Mouse (Mus musculus) intestine, embryonic 16.5 days (tissue): Measurements from ENCODE around the gene Mlxip. TPM values are rescaled to one million over a fixed set of nuclear protein-coding genes. Genes with fewer than 3 reads are reported as not detected.

Experiments
- ATAC-seq: fragments of 200-750 bp; cut with Nextera tagmentation; 2 replicates; pipeline ENCODE4 v1.8.0; 2017; ENCODE audit warnings: moderate TSS enrichment, moderate library complexity
- H3K27ac ChIP-seq: fragments of 300-500 bp; sonication (generic); 2 replicates; pipeline ENCODE4 v1.5.1; 2014; ENCODE audit warnings: mild to moderate bottlenecking, low read length
- H3K27me3 ChIP-seq: fragments of 300-500 bp; sonication (generic); replicated peaks from 2 replicates; pipeline ENCODE4 v1.6.1; 2014; ENCODE audit warnings: low read length, control low read depth, mixed read lengths; ENCODE audit not compliant: control insufficient read depth, insufficient read depth
- H3K36me3 ChIP-seq: fragments of 300-500 bp; sonication (generic); 2 replicates; pipeline ENCODE4 v1.6.1; 2014; ENCODE audit warnings: low read length, control low read depth; ENCODE audit not compliant: control insufficient read depth, insufficient read depth
- H3K4me1 ChIP-seq: fragments of 300-500 bp; sonication (generic); 2 replicates; pipeline ENCODE4 v1.6.1; 2014; ENCODE audit warnings: low read length, control low read depth, mixed read lengths; ENCODE audit not compliant: control insufficient read depth, insufficient read depth
- H3K4me2 ChIP-seq: fragments of 300-500 bp; sonication (generic); 2 replicates; pipeline ENCODE4 v1.6.1; 2014; ENCODE audit warnings: low read depth, low read length, control low read depth
- H3K4me3 ChIP-seq: fragments of 300-500 bp; sonication (generic); 2 replicates; pipeline ENCODE4 v1.5.1; 2014; ENCODE audit warnings: mild to moderate bottlenecking, low read length
- H3K9ac ChIP-seq: fragments of 300-500 bp; sonication (generic); 2 replicates; pipeline ENCODE4 v1.6.1; 2014; ENCODE audit warnings: low read depth, low read length
- H3K9me3 ChIP-seq: fragments of 300-500 bp; sonication (generic); 2 replicates; pipeline ENCODE4 v1.6.1; 2016; ENCODE audit warnings: low read length, control low read depth; ENCODE audit not compliant: control insufficient read depth
- WGBS: fragments of 180-500 bp; shearing (Covaris S2); extraction: QIAGEN DNeasy Blood & Tissue Kit; methylation state at CpG from one replicate; pipeline ENCODE4 v1.1.7; 2014; 5-methylcytosine and 5-hydroxymethylcytosine counted together
- polyA plus RNA-seq: library from polyadenylated mRNA; unstranded; fragments of >200 nt; fragmentation: Nextera tagmentation; extraction: Ambion mirVana; gene quantifications from 2 replicates; pipeline ENCODE4 v1.2.1, GENCODE M21; 2015

The Mlxip gene
- polyA plus RNA-seq, 1 experiment from 2014 or later, result 16.6 TPM

- H3K9me3 ChIP-seq, result no peaks in the 10 kb centered on the region
- no peak overlapping the region for H3K27ac ChIP-seq
- 91% methylated on average over 1 of the region's 1 CpGs for WGBS
- no peaks in the 10 kb centered on the region for H3K27me3 ChIP-seq
- H3K4me1 ChIP-seq, result no peaks in the 10 kb centered on the region
- ATAC-seq, result no peak
- no peak overlapping the region for H3K4me2 ChIP-seq
- peaks cover 6% of the 10 kb centered on the region; the same call in 1 of the 2 replicates for H3K36me3 ChIP-seq
- H3K4me3 ChIP-seq, result no peak overlapping the region
- no peak overlapping the region for H3K9ac ChIP-seq
These were observed 44.7 kb downstream of the Mlxip start for GRCm38 (mm10) chr5:123439312-123439711.

GRCm38 (mm10) chr5:123439941-123440340, 45.3 kb downstream of the Mlxip start:
- Histone ChIP-seq H3K27me3 (no peaks in the 10 kb centered on the region), H3K36me3 (peaks cover 6% of the 10 kb centered on the region; the same call in 1 of the 2 replicates), H3K27ac (no peak overlapping the region), H3K4me2 (no peak overlapping the region), H3K4me3 (no peak overlapping the region), H3K9me3 (no peaks in the 10 kb centered on the region), H3K4me1 (no peaks in the 10 kb centered on the region), H3K9ac (no peak overlapping the region)
- 82% methylated on average over 4 of the region's 4 CpGs for WGBS
- ATAC-seq, result no peak

GRCm38 (mm10) chr5:123440664-123441063, 46.1 kb downstream of the Mlxip start:
- H3K9me3 ChIP-seq, result no peaks in the 10 kb centered on the region
- H3K27me3 ChIP-seq, result no peaks in the 10 kb centered on the region
- no peak overlapping the region for H3K9ac ChIP-seq
- H3K4me2 ChIP-seq, result no peak overlapping the region
- H3K36me3 ChIP-seq, result peaks cover 10% of the 10 kb centered on the region
- no peaks in the 10 kb centered on the region for H3K4me1 ChIP-seq
- no peak for ATAC-seq
- no peak overlapping the region for H3K27ac ChIP-seq
- WGBS, result 70% methylated on average over 4 of the region's 4 CpGs
- H3K4me3 ChIP-seq, result no peak overlapping the region

- Histone ChIP-seq H3K4me1 (no peaks in the 10 kb centered on the region), H3K9ac (no peak overlapping the region), H3K4me2 (no peak overlapping the region), H3K36me3 (peaks cover 18% of the 10 kb centered on the region), H3K4me3 (no peak overlapping the region), H3K9me3 (no peaks in the 10 kb centered on the region), H3K27me3 (no peaks in the 10 kb centered on the region), H3K27ac (no peak overlapping the region)
- WGBS, result 97% methylated on average over 3 of the region's 3 CpGs
- ATAC-seq, result no peak
These were observed 47.7 kb downstream of the Mlxip start for GRCm38 (mm10) chr5:123442283-123442682.

- Histone ChIP-seq H3K9me3 (no peaks in the 10 kb centered on the region), H3K4me3 (no peak overlapping the region), H3K4me1 (no peaks in the 10 kb centered on the region), H3K4me2 (no peak overlapping the region), H3K27ac (no peak overlapping the region), H3K27me3 (no peaks in the 10 kb centered on the region), H3K9ac (no peak overlapping the region), H3K36me3 (peaks cover 26% of the 10 kb centered on the region)
- WGBS, result 44% methylated on average over 4 of the region's 4 CpGs
- no peak for ATAC-seq
These were observed 49.5 kb downstream of the Mlxip start for GRCm38 (mm10) chr5:123444069-123444468.

- 86% methylated on average over 5 of the region's 5 CpGs for WGBS
These were observed 50.3 kb downstream of the Mlxip start for GRCm38 (mm10) chr5:123444849-123445334.

GRCm38 (mm10) chr5:123451886-123452285, 57.3 kb downstream of the Mlxip start:
- H3K9ac ChIP-seq, result no peak overlapping the region
- H3K27me3 ChIP-seq, result no peaks in the 10 kb centered on the region
- H3K4me3 ChIP-seq, result no peak overlapping the region
- H3K27ac ChIP-seq, result no peak overlapping the region
- 88% methylated on average over 7 of the region's 7 CpGs for WGBS
- H3K36me3 ChIP-seq, result peaks cover 38% of the 10 kb centered on the region
- no peaks in the 10 kb centered on the region for H3K4me1 ChIP-seq
- H3K4me2 ChIP-seq, result no peak overlapping the region
- ATAC-seq, result no peak
- no peaks in the 10 kb centered on the region for H3K9me3 ChIP-seq

More at GRCm38 (mm10) chr5:123444849-123445334, 50.3 kb downstream of the Mlxip start:
- Histone ChIP-seq H3K36me3 (peaks cover 26% of the 10 kb centered on the region), H3K4me3 (no peak overlapping the region), H3K9me3 (no peaks in the 10 kb centered on the region), H3K4me2 (no peak overlapping the region), H3K27me3 (no peaks in the 10 kb centered on the region), H3K4me1 (no peaks in the 10 kb centered on the region), H3K9ac (no peak overlapping the region), H3K27ac (no peak overlapping the region)
- ATAC-seq, result no peak

- WGBS, result 54% methylated on average over 5 of the region's 5 CpGs
- Histone ChIP-seq H3K4me2 (no peak overlapping the region), H3K9ac (no peak overlapping the region)
These were observed 66.8 kb downstream of the Mlxip start for GRCm38 (mm10) chr5:123461420-123461819.

GRCm38 (mm10) chr5:123464638-123465037, 70.0 kb downstream of the Mlxip start:
- Histone ChIP-seq H3K4me1 (no peaks in the 10 kb centered on the region), H3K4me2 (no peak overlapping the region), H3K27ac (no peak overlapping the region), H3K27me3 (no peaks in the 10 kb centered on the region), H3K4me3 (no peak overlapping the region), H3K9ac (no peak overlapping the region), H3K9me3 (no peaks in the 10 kb centered on the region), H3K36me3 (no peaks in the 10 kb centered on the region)
- 95% methylated on average over 1 of the region's 1 CpGs for WGBS
- ATAC-seq, result no peak

More at GRCm38 (mm10) chr5:123461420-123461819, 66.8 kb downstream of the Mlxip start:
- Histone ChIP-seq H3K9me3 (no peaks in the 10 kb centered on the region), H3K27me3 (no peaks in the 10 kb centered on the region), H3K27ac (no peak overlapping the region), H3K4me1 (no peaks in the 10 kb centered on the region), H3K4me3 (no peak overlapping the region), H3K36me3 (no peaks in the 10 kb centered on the region)
- no peak for ATAC-seq
